Mouse (Mus musculus) neural tube, embryonic 13.5 days (tissue): ENCODE results near the gene Ech1. TPM values are rescaled to one million over a fixed set of nuclear protein-coding genes. Genes with fewer than 3 reads are reported as not detected.

Source experiments
- ATAC-seq: fragments of 200-750 bp; cut with Nextera tagmentation; 2 replicates; pipeline ENCODE4 v1.8.0; 2017; ENCODE audit warnings: low read depth, mild to moderate bottlenecking, moderate TSS enrichment, moderate library complexity
- H3K27ac ChIP-seq: fragments of 300-500 bp; sonication (generic); replicated peaks from 2 replicates; pipeline ENCODE4 v1.5.1; 2015; ENCODE audit warnings: moderate library complexity, mild to moderate bottlenecking, inconsistent platforms
- H3K27me3 ChIP-seq: fragments of 300-500 bp; sonication (generic); 2 replicates; pipeline ENCODE4 v1.6.1; 2015; ENCODE audit warnings: mild to moderate bottlenecking, inconsistent platforms
- H3K36me3 ChIP-seq: fragments of 300-500 bp; sonication (generic); 2 replicates; pipeline ENCODE4 v1.6.1; 2015; ENCODE audit warnings: mild to moderate bottlenecking, inconsistent platforms
- H3K4me1 ChIP-seq: fragments of 300-500 bp; sonication (generic); replicated peaks from 2 replicates; pipeline ENCODE4 v1.6.1; 2015; ENCODE audit warnings: inconsistent platforms
- H3K4me2 ChIP-seq: fragments of 300-500 bp; sonication (generic); 2 replicates; pipeline ENCODE4 v1.6.1; 2015; ENCODE audit warnings: inconsistent platforms, mild to moderate bottlenecking, moderate library complexity
- H3K4me3 ChIP-seq: fragments of 300-500 bp; sonication (generic); 2 replicates; pipeline ENCODE4 v1.5.1; 2015; ENCODE audit warnings: mild to moderate bottlenecking, inconsistent platforms
- H3K9ac ChIP-seq: fragments of 300-500 bp; sonication (generic); 2 replicates; pipeline ENCODE4 v1.6.1; 2015; ENCODE audit warnings: moderate library complexity, mild to moderate bottlenecking, inconsistent platforms
- H3K9me3 ChIP-seq: fragments of 300-500 bp; sonication (generic); 2 replicates; pipeline ENCODE4 v1.6.1; 2016; ENCODE audit warnings: inconsistent platforms
- WGBS: fragments of 180-500 bp; shearing (Covaris S2); methylation state at CpG from one replicate; pipeline ENCODE4 v1.1.7; 2015; 5-methylcytosine and 5-hydroxymethylcytosine counted together
- polyA plus RNA-seq: library from polyadenylated mRNA; unstranded; fragments of >200 nt; fragmentation: Nextera tagmentation; extraction: Ambion mirVana; gene quantifications from 2 replicates; pipeline ENCODE4 v1.2.1, GENCODE M21; 2015

Gene Ech1
- polyA plus RNA-seq, 1 experiment from 2014 or later: 98.1 TPM

GRCm38 (mm10) chr7:28822993-28823903 lies 1.8 kb upstream of the Ech1 start:
- Histone ChIP-seq H3K27me3 (no peaks in the 10 kb centered on the region), H3K27ac (peak overlapping the region; percentile 56), H3K4me2 (no peak overlapping the region), H3K36me3 (peaks cover 49% of the 10 kb centered on the region), H3K4me3 (no peak overlapping the region), H3K9ac (no peak overlapping the region), H3K9me3 (no peaks in the 10 kb centered on the region), H3K4me1 (peaks cover 57% of the 10 kb centered on the region)
- WGBS: 59% methylated on average over 10 of the region's 10 CpGs
- ATAC-seq: no peak

DNA sequence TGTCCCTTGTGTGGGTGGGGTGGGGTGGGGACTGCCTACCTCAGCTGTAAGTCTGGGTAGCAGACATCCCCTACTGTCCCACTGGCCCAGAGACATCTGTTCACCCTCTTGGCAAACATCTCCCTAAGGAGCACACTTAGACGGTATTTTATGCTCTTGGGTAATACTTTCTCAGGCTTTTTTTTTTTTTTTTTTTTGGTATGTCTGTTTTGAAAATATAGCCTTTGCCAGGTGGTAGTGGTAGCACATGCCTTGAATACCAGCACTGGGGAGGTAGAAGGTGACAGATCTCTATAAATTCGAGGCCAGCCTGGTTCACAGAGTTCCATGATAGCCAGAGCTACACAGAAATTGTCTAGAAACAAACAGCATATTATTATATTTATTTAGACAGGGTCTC lies 1.1 kb upstream of the Ech1 start:
- Histone ChIP-seq H3K4me2 (no peak overlapping the region), H3K36me3 (peaks cover 42% of the 10 kb centered on the region), H3K9me3 (no peaks in the 10 kb centered on the region), H3K27me3 (no peaks in the 10 kb centered on the region), H3K9ac (no peak overlapping the region), H3K4me3 (no peak overlapping the region), H3K27ac (peak overlapping the region; percentile 72), H3K4me1 (peaks cover 51% of the 10 kb centered on the region)
- WGBS: 48% methylated on average over 2 of the region's 2 CpGs
- no peak for ATAC-seq

- H3K27ac ChIP-seq: peak overlapping the region; percentile 72
- peak overlapping the region; percentile 48 for H3K4me3 ChIP-seq
- WGBS: 63% methylated on average over 11 of the region's 11 CpGs
- H3K9ac ChIP-seq: peak overlapping the region; percentile 70
- no peaks in the 10 kb centered on the region for H3K27me3 ChIP-seq
- H3K4me2 ChIP-seq: peak overlapping the region; percentile 65
- peaks cover 36% of the 10 kb centered on the region for H3K36me3 ChIP-seq
- no peak for ATAC-seq
- H3K9me3 ChIP-seq: no peaks in the 10 kb centered on the region
- peaks cover 34% of the 10 kb centered on the region for H3K4me1 ChIP-seq
Observed at GRCm38 (mm10) chr7:28825686-28826401, 827 bp downstream of the Ech1 start.

GRCm38 (mm10) chr7:28826402-28826772 lies 1.4 kb downstream of the Ech1 start:
- H3K36me3 ChIP-seq: peaks cover 34% of the 10 kb centered on the region
- H3K27me3 ChIP-seq: no peaks in the 10 kb centered on the region
- WGBS: 94% methylated on average over 7 of the region's 7 CpGs
- no peaks in the 10 kb centered on the region for H3K9me3 ChIP-seq
- H3K4me2 ChIP-seq: peak overlapping the region; percentile 65; the same call in 1 of the 2 replicates
- H3K27ac ChIP-seq: 0 out of 2 replicates have a peak overlapping the region, but pooled peaks have one; percentile 72
- H3K4me3 ChIP-seq: no peak overlapping the region
- 0 out of 2 replicates have a peak overlapping the region, but pooled peaks have one; percentile 70 for H3K9ac ChIP-seq
- peaks cover 28% of the 10 kb centered on the region for H3K4me1 ChIP-seq
- no peak for ATAC-seq

GRCm38 (mm10) chr7:28827338-28827737 lies 2.3 kb downstream of the Ech1 start:
- Histone ChIP-seq H3K27me3 (no peaks in the 10 kb centered on the region), H3K4me3 (no peak overlapping the region), H3K9ac (no peak overlapping the region), H3K4me2 (no peak overlapping the region), H3K9me3 (no peaks in the 10 kb centered on the region), H3K36me3 (peaks cover 33% of the 10 kb centered on the region), H3K27ac (no peak overlapping the region), H3K4me1 (peaks cover 26% of the 10 kb centered on the region)
- ATAC-seq: no peak
- WGBS: 58% methylated on average over 3 of the region's 3 CpGs

- H3K9ac ChIP-seq: no peak overlapping the region
- no peak overlapping the region for H3K27ac ChIP-seq
- H3K4me3 ChIP-seq: no peak overlapping the region
- peaks cover 10% of the 10 kb centered on the region for H3K4me1 ChIP-seq
- ATAC-seq: no peak
- H3K36me3 ChIP-seq: peaks cover 26% of the 10 kb centered on the region
- WGBS: 97% methylated on average over 8 of the region's 8 CpGs
- H3K27me3 ChIP-seq: no peaks in the 10 kb centered on the region
- H3K4me2 ChIP-seq: no peak overlapping the region
- H3K9me3 ChIP-seq: no peaks in the 10 kb centered on the region
Observed at GRCm38 (mm10) chr7:28829821-28830220, 4.8 kb downstream of the Ech1 start.

DNA sequence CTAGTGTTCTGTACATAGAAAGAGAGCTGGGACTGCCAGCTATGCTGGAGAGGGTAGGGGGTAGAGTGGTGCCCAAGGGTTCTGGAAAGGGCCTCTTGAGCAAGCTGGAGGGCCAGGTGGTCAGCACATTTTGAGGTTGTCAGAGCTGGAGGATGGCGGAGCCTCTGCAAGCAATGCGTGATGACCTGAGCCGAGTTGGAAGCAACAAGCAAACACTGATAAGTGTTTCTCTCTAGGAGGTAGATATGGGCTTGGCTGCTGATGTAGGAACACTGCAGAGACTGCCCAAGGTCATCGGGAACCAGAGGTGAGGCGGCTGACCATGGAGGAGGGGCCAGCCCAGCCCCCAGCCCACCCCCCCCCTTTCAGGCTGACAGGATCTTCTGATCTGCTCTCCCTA lies 6.0 kb downstream of the Ech1 start:
- Histone ChIP-seq H3K9ac (no peak overlapping the region), H3K4me2 (no peak overlapping the region), H3K4me1 (peaks cover 3% of the 10 kb centered on the region), H3K27ac (no peak overlapping the region), H3K36me3 (peaks cover 26% of the 10 kb centered on the region), H3K4me3 (no peak overlapping the region), H3K27me3 (no peaks in the 10 kb centered on the region), H3K9me3 (no peaks in the 10 kb centered on the region)
- WGBS: 88% methylated on average over 5 of the region's 5 CpGs
- ATAC-seq: no peak

- H3K4me2 ChIP-seq: no peak overlapping the region
- WGBS: 90% methylated on average over 17 of the region's 17 CpGs
- no peak overlapping the region for H3K4me3 ChIP-seq
- H3K9me3 ChIP-seq: no peaks in the 10 kb centered on the region
- no peaks in the 10 kb centered on the region for H3K27me3 ChIP-seq
- H3K4me1 ChIP-seq: no peaks in the 10 kb centered on the region
- H3K9ac ChIP-seq: no peak overlapping the region
- no peak for ATAC-seq
- H3K27ac ChIP-seq: no peak overlapping the region
- H3K36me3 ChIP-seq: peaks cover 26% of the 10 kb centered on the region
Observed at GRCm38 (mm10) chr7:28831411-28832125, 6.6 kb downstream of the Ech1 start.

- peaks cover 26% of the 10 kb centered on the region for H3K36me3 ChIP-seq
- ATAC-seq: no peak
- H3K9ac ChIP-seq: no peak overlapping the region
- H3K4me1 ChIP-seq: no peaks in the 10 kb centered on the region
- H3K4me3 ChIP-seq: no peak overlapping the region
- 45% methylated on average over 6 of the region's 6 CpGs for WGBS
- H3K27ac ChIP-seq: no peak overlapping the region
- no peaks in the 10 kb centered on the region for H3K27me3 ChIP-seq
- no peaks in the 10 kb centered on the region for H3K9me3 ChIP-seq
- H3K4me2 ChIP-seq: no peak overlapping the region
Observed at GRCm38 (mm10) chr7:28832137-28832536, 7.1 kb downstream of the Ech1 start.

- Histone ChIP-seq H3K9me3 (no peaks in the 10 kb centered on the region), H3K36me3 (peaks cover 26% of the 10 kb centered on the region), H3K4me1 (no peaks in the 10 kb centered on the region), H3K27ac (no peak within 1 kb of the TSS), H3K9ac (no peak within 1 kb of the TSS), H3K27me3 (no peaks in the 10 kb centered on the region), H3K4me3 (no peak within 1 kb of the TSS), H3K4me2 (no peak within 1 kb of the TSS)
- ATAC-seq: no peak
- WGBS: 87% methylated on average over 6 of the region's 6 CpGs
Observed at GRCm38 (mm10) chr7:28833723-28834347, 8.8 kb downstream of the Ech1 start, which contains the start of gene Lgals4. TSS of gene Lgals4 (plus strand) at chr7:28833854.

DNA sequence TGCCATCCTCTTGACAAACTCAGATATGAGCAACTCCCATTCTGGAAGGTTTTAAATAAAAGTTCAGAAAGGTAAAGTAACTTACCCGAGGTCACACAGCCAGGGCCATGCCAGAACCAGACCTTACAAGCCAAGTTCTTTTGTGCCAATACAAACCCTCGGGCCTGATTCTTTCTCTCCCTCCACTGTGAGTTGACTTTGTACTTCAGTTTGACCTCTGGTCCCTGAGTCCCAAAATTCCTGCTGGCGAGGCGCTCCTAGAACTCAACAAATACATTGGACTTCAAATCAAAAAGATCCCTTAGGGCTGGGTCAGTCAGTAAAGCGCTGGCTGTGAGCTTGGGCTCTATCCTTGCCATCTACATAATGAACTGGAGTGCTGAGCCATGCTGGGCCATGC lies 11.9 kb downstream of the Ech1 start:
- no peak overlapping the region for H3K4me3 ChIP-seq
- 84% methylated on average over 5 of the region's 5 CpGs for WGBS

More for the DNA sequence above, 11.9 kb downstream of the Ech1 start:
- Histone ChIP-seq H3K27me3 (no peaks in the 10 kb centered on the region), H3K4me1 (no peaks in the 10 kb centered on the region), H3K36me3 (peaks cover 4% of the 10 kb centered on the region), H3K9me3 (no peaks in the 10 kb centered on the region), H3K4me2 (no peak overlapping the region), H3K9ac (no peak overlapping the region), H3K27ac (no peak overlapping the region)
- no peak for ATAC-seq
